Mouse (Mus musculus): Measurements from ENCODE around the gene Gdpd3. TPM values are rescaled to one million over a fixed set of nuclear protein-coding genes. Genes with fewer than 3 reads are reported as not detected.

Gdpd3 gene
- polyA plus RNA-seq, 2 experiments from 2014 or later, result 144 to 253 TPM

DNA sequence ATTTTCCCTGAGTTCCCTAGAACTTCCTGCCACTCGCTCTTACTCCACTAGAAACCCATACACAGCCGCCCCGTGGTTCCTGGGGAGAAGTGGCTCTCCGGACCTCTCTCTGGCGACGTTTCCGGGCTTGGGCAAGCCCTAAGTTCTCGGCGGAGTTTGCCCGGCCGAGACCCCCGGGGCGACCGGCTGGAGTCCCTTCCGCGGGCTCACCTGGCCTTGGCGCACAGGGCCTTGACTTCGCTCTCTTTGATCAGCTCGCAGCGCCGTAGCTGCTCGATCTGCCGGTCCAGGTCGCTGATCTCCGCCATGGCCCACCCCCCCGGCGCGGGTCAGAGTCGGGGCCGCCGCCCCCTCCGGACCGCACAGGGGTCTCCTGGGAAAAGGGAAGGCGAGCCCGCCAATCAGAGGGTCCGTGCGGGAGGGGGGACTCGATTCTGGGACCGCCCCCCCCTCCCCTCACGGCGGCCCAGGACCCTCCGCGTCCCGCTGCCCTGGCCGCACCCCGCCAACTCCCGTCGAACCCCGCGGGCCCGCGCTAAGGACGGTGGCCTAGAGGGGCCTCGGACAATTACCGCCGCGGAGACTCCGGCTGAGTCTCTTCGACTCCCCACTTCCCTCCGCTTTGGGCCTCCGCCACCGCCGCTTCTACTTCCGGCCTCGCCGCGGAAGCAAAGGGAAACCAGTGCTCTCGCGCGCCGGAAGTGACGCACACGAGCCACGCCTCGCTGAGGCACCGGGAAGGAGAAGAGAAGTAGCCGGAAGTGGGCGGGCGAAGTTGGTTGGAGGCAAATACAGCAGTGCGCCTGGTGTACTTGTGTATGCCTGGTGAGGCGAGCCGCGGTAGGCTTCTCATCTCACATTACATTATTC lies 26.0 kb downstream of the Gdpd3 start, which contains the start of gene Ppp4c:
Ppp4c (minus strand) TSS at position 646 of the 870 bp plus-strand sequence.
- ATAC-seq, result peak; percentile 85

DNA sequence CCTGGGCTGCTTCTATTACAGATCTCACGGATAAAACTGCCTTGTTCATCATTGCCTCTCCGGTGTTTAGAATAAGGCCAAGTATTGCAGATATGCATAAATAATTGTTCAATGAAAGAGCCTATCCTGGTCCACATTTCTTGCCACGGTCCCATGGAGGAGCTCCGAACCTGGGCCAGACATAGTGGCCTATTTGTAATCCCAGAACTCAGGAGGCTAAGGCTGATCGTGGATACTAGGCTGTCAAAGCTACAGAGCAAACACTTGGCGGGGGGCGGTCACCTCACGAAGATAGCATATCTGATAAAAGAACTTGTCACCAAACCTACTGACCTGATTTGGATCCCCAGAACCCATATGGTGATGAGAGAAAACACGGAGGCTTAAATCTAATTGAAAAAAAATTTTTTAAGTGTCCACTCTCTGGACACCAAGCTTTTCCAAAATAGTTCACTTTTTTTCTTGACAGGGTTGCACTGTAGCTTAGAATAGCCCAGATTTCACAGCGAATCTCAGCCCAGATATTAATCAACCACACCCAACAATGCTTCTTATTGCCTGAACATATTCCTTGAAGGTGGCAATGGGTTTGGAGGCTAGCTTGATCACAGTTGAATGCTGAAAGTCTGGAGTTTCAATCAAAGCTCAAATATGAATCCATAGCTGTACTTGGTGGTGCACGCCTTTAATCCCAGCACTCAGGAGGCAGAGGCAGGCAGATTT lies 26.7 kb downstream of the Gdpd3 start:
- ATAC-seq, result no peak

- no peak for ATAC-seq
These were observed 27.5 kb downstream of the Gdpd3 start for GRCm38 (mm10) chr7:126793456-126794270.

- ATAC-seq, result peak; percentile 33
These were observed 28.1 kb downstream of the Gdpd3 start for GRCm38 (mm10) chr7:126794271-126794605.

GRCm38 (mm10) chr7:126795387-126796317 lies 29.5 kb downstream of the Gdpd3 start:
- no peak for ATAC-seq

- ATAC-seq, result no peak
These were observed 30.3 kb downstream of the Gdpd3 start for GRCm38 (mm10) chr7:126796350-126796932.

- no peak for ATAC-seq
These were observed 31.4 kb downstream of the Gdpd3 start, which contains the start of gene Fam57b for GRCm38 (mm10) chr7:126797411-126798126. Fam57b (plus strand) TSS chr7:126797668.

DNA sequence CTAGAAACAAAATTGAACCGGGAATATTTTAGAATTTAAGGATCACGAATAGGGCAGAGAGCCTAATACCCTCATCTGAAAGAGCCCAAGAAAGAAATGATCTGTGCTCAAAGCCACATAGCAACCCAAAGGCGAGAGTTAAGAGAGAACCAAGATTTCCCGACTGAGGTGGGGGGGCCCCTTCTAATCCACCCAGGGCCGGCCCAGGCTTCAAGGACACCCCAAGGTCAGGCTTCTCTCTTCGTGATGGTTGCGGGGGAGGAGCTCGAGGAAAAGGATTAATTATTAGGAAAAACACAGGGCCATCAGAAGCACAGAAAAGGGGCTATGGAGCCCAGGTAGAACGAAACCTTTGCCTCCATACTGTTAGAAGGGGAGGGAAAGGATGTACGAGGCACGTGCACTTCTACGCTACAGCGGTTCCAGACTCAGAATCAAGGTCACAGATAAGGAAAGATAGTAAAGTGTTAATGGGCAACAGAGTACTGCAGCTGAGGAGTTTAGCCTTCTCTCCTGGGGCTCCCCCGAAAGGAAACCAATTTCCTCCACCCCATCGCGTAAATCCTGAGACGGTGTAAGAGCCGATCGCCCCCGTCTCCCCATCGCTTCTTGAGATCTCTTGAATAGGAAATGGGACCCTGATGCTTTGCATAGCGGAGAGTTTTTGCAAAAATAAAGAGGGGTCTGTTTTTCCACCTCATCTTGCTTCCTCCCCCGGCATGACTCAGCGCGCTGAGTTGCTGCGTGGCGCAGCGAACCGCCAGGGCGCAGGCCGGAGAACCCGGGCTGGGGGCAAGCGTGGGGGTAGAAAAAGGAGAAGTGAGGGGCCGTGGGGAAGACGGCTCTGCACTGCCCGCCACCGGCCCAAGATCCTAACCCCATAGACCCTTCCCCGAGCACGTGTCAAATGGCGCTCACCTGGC lies 32.3 kb downstream of the Gdpd3 start:
- ATAC-seq, result peak; percentile 13

DNA sequence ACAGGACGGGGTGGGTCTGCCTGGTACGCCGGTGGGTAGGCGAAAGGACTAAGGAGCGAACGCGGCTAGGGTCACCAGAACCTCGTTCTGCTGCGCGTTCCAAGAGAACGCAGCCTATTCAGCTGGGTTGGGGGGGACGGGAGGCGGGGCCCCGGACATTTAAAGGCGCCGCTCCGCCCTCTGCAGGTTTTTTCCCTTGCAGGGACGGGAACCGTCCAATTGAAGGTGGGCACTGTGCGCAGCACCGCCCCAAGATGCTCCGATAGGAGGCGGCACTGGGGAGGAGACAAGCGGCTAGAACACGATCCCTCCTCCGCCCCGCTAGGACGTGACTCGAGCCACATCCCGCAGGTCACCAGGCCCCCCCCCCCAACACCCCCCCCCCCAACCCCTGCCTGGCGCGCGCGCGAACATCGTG lies 32.9 kb downstream of the Gdpd3 start:
- ATAC-seq, result peak; percentile 86

DNA sequence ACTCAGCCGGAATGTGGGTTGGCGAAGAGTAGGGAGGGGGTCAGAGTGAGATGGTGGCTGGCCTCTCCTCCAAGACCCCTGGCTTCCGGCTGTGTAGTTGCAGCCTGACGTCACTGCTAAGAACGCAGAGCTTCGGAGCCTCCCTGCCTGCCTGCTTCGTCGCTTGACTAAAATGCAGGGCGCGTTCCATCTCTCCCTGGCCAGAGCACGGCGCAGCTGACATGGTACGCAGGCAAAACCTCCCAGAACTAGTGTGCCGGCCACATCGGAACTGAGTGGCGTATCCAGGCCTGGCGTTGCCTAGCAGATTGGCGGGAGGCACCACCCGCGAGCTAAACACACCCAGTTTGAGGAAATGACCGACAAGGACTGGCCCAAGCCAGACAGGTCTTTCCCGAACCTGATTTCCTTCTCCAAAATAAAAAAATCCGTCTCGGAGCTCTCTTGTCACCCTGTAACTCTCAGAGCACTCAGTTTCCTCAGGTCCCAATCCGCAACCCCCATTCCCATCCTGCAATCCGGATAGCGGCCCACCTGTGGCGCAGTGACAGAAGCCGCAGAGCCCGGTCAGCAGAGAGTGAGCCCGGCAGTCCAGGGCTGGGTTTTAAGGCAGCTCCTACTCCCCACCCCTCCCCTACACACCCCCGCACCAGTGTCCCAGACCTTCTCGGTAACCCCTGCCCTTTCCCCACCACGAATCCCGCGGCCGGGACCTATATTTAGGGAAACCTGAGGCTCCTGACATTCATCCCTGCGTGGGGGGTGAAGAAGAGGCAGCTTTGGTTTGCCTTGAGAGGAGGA lies 33.5 kb downstream of the Gdpd3 start:
- ATAC-seq, result peak; percentile 66

- no peak for ATAC-seq
These were observed 34.3 kb downstream of the Gdpd3 start for GRCm38 (mm10) chr7:126800269-126801056.

DNA sequence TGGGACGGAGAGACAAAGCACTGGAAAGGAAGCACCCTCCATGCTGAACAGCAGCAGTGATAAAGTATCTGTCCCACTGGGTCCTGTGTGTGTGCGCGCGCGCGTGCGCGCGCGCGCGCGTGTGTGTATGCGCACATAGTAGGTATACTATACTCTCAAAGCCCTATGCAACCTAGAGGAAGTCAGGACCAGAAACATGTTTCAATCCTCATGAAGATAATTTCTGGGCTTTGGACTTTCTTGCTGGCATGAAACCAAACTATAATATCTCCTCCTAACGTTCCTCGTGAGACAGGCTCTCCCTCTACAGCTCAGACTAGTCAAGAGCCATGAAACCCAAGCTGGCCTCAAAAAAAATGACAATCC lies 34.9 kb downstream of the Gdpd3 start:
- ATAC-seq, result no peak

DNA sequence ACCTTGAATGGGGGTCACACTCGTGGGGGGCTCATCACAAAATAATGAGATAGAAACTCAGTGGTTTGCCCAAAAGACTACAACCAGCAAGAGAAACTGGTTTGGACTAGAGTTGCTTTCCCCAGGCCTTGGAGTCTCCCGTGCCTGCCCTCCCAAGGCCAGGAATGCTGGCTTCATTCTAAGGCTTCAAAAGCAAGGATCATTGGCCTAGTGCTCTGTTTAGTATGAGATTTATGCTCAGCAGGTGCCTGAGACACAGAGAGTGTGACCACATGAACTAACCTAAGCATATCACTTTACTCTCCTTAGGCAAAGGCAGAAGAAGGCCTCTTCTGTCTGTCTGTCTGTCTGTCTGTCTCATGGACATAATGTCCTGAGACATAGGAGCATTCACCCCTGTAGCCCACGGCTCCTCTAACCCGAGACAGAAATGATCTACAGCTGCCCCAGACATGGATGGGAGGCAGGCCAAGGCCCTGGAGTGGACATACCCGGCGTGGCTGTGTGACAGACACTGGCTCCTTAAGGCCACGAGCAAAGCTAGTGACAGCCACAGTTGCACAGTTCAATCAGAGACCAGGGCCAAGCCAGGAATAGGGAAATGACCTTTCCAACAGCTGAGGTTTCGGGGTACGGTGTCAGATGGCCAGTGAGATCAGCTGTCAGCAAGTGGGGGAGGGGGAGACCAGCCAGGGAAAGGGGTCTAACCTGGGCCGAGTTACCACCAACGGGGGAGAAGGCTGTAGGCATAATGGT lies 36.2 kb downstream of the Gdpd3 start:
- no peak for ATAC-seq

DNA sequence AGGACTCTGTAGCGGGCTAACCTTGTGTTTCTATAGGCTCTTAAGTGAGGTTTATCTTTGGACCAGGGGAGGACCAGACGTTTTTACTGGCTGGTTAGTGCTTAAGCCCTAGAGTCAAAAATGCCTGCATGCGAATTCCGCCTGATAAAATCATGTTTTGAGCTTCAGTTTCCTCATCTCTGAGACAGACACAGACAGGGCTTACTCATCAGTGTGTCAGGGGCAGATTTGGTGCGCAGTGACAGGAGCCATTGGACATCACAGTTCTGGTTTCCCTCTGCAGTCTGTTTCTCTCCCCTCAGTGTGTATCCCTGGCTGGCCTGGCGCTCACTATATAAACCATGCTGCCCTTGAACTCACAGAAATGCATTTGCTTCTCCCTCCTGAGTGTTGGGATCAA lies 37.0 kb downstream of the Gdpd3 start:
- ATAC-seq, result no peak

GRCm38 (mm10) chr7:126803751-126804150 lies 37.6 kb downstream of the Gdpd3 start:
- no peak for ATAC-seq

DNA sequence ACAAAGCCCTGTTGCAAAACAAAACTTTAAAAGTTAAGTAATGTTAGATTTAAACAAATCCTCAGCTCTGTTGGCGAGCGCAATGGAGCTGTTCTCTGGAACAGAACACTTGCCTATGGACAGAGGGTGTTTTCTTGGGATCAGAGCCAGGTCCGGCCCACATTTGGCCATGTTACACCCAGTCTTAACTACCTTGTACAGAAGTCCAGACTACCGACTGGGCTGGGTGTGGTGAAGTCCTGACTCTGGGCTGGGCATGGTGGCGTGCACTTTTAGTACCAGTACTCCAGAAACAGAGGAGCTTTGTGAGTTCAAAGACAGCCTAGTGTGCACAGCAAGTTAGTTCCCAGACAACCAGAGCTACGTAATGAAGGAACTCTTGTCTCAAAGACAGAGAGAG lies 40.8 kb downstream of the Gdpd3 start:
- no peak for ATAC-seq

GRCm38 (mm10) chr7:126807405-126807804 lies 41.3 kb downstream of the Gdpd3 start:
- no peak for ATAC-seq

Measured in activated CD4-positive, CD25-positive, alpha-beta regulatory T cell, adult 4 months (primary cell).